Mouse (Mus musculus): Measurements from ENCODE around the gene Smim4.
A peak's percentile ranks its signal among the peaks of the same experiment; 100 is the strongest.

Gene Smim4

GRCm38 (mm10) chr14:31138219-31138896 lies 9.6 kb upstream of the Smim4 start:
- no peak for DNase-seq (ENCODE audit: low spot score)

GRCm38 (mm10) chr14:31137791-31138190 lies 9.0 kb upstream of the Smim4 start:
- DNase-seq (ENCODE audit: low spot score), result no peak

- DNase-seq (ENCODE audit: low spot score), result no peak
These were observed 8.5 kb upstream of the Smim4 start for GRCm38 (mm10) chr14:31137281-31137595.

GRCm38 (mm10) chr14:31136411-31137280 lies 7.9 kb upstream of the Smim4 start:
- DNase-seq (ENCODE audit: low spot score), result no peak

- no peak for DNase-seq (ENCODE audit: low spot score)
These were observed 7.0 kb upstream of the Smim4 start for GRCm38 (mm10) chr14:31135495-31136410.

- DNase-seq (ENCODE audit: low spot score), result no peak
These were observed 5.6 kb upstream of the Smim4 start for GRCm38 (mm10) chr14:31134015-31135000.

GRCm38 (mm10) chr14:31133023-31133665 lies 4.4 kb upstream of the Smim4 start:
- DNase-seq (ENCODE audit: low spot score), result no peak

- no peak for DNase-seq (ENCODE audit: low spot score)
These were observed 3.8 kb upstream of the Smim4 start for GRCm38 (mm10) chr14:31132491-31132975.

- DNase-seq (ENCODE audit: low spot score), result peak; percentile 23
These were observed 3.3 kb upstream of the Smim4 start for GRCm38 (mm10) chr14:31132031-31132430.

GRCm38 (mm10) chr14:31131272-31131821 lies 2.6 kb upstream of the Smim4 start:
- no peak for DNase-seq (ENCODE audit: low spot score)

- DNase-seq (ENCODE audit: low spot score), result peak; percentile 74
These were observed 1.8 kb upstream of the Smim4 start, which contains the start of gene Nt5dc2 for GRCm38 (mm10) chr14:31130236-31131220. Gene Nt5dc2 (plus strand): TSS chr14:31131053.

GRCm38 (mm10) chr14:31129326-31130235 lies 825 bp upstream of the Smim4 start:
- DNase-seq (ENCODE audit: low spot score), result no peak

- DNase-seq (ENCODE audit: low spot score), result no peak
These were observed 493 bp downstream of the Smim4 start for GRCm38 (mm10) chr14:31128101-31128825.

- DNase-seq (ENCODE audit: low spot score), result no peak
These were observed 1.9 kb downstream of the Smim4 start for GRCm38 (mm10) chr14:31126826-31127225.

- no peak for DNase-seq (ENCODE audit: low spot score)
These were observed 3.4 kb downstream of the Smim4 start for GRCm38 (mm10) chr14:31125106-31126075.

GRCm38 (mm10) chr14:31115522-31115921 lies 13.2 kb downstream of the Smim4 start:
- no peak for DNase-seq (ENCODE audit: low spot score)

Measured in spleen, adult 12 weeks (tissue).